Mouse (Mus musculus): ENCODE measurements around the gene Zfp668. TPM values are rescaled to one million over a fixed set of nuclear protein-coding genes. Genes with fewer than 3 reads are reported as not detected.

Gene Zfp668
- polyA plus RNA-seq, 1 experiment from 2014 or later, result 46.2 TPM

DNA sequence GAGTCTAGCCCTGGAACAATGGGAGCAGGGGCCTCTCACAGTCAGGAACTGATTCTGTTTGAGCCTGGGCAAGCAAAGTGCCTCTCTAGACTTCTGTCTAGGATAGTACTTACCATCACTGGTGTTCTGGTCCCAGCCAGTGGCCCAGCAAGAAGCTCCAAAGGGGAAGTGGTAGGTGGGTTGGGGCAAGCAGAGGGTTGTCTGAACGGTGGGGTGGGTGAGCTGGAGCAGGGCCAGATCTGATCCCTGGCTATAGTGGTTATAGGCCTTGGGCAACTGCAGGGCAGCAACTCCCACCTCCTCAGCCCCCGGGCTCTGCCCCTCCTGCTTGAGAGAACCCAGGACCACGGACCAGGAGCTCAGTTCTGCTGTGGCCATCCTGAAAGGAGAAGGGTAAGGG is 12.2 kb upstream of the Zfp668 start:
- H3K4me3 ChIP-seq, result no peak overlapping the region
- H3K9me3 ChIP-seq, result no peaks in the 10 kb centered on the region
- H3K4me2 ChIP-seq (replicated peaks), result no peak overlapping the region
- 67% methylated on average over 3 of the region's 3 CpGs for WGBS
- H3K4me1 ChIP-seq, result peaks cover 12% of the 10 kb centered on the region
- H3K27ac ChIP-seq (replicated peaks), result no peak overlapping the region
- peaks cover 73% of the 10 kb centered on the region for H3K36me3 ChIP-seq
- H3K27me3 ChIP-seq, result no peaks in the 10 kb centered on the region
- H3K9ac ChIP-seq (replicated peaks), result no peak overlapping the region
- ATAC-seq (replicated peaks), result no peak

DNA sequence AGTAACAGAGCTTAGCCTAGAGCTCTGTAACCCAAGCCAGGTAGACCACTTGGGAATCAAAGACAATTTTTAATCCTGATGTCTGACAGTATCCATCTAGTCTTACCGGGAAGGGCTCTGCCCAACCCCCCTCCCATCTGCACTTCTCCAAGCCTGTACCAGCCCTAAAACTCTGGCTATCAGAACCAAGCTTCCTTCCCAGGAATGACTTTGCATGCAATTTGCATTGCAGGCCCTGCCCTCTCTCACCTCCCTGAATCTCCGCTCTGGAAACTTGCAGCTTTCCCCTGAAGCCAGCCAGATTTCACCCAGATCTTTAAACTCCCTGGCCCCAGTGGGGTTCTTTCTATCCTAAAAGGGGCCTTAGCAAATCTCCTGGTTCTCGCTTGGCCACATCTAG is 11.2 kb upstream of the Zfp668 start:
- Histone ChIP-seq H3K4me3 (no peak overlapping the region), H3K9ac (replicated peaks) (no peak overlapping the region), H3K4me1 (peaks cover 21% of the 10 kb centered on the region), H3K27me3 (no peaks in the 10 kb centered on the region), H3K4me2 (replicated peaks) (no peak overlapping the region), H3K36me3 (peaks cover 78% of the 10 kb centered on the region), H3K9me3 (no peaks in the 10 kb centered on the region), H3K27ac (replicated peaks) (no peak overlapping the region)
- 79% methylated on average over 3 of the region's 3 CpGs for WGBS
- ATAC-seq (replicated peaks), result no peak

DNA sequence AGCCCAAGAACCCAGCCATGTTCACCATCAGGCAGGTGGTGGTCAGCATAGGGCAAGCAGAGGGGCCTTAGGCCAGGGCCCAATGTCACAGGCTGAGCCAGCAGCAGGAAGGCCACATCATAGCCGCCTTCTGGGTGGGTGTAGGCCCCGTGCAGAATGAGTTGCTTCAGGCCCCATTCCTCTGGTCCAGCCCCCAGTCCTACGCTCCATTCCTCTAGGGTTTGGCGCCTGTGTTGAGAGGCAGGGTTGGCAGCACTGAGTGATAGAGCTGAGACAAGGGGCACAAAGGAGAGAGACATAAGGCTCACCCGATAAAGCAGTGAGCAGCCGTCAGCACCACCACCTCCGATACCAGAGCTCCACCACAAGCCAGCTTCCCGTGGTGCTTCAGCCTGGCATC is 10.6 kb upstream of the Zfp668 start:
- H3K36me3 ChIP-seq, result peaks cover 84% of the 10 kb centered on the region
- 86% methylated on average over 8 of the region's 8 CpGs for WGBS

GRCm38 (mm10) chr7:127886551-127886950 is 9.9 kb upstream of the Zfp668 start:
- no peak for ATAC-seq (replicated peaks)
- no peaks in the 10 kb centered on the region for H3K9me3 ChIP-seq
- H3K27me3 ChIP-seq, result no peaks in the 10 kb centered on the region
- H3K9ac ChIP-seq (replicated peaks), result no peak overlapping the region
- H3K4me1 ChIP-seq, result peaks cover 25% of the 10 kb centered on the region
- peaks cover 87% of the 10 kb centered on the region for H3K36me3 ChIP-seq
- 96% methylated on average over 6 of the region's 6 CpGs for WGBS
- no peak overlapping the region for H3K27ac ChIP-seq (replicated peaks)
- H3K4me2 ChIP-seq (replicated peaks), result no peak overlapping the region
- no peak overlapping the region for H3K4me3 ChIP-seq

More for the DNA sequence above, 10.6 kb upstream of the Zfp668 start:
- no peaks in the 10 kb centered on the region for H3K27me3 ChIP-seq
- no peak overlapping the region for H3K9ac ChIP-seq (replicated peaks)
- no peak overlapping the region for H3K4me3 ChIP-seq
- H3K27ac ChIP-seq (replicated peaks), result no peak overlapping the region
- H3K9me3 ChIP-seq, result no peaks in the 10 kb centered on the region
- peaks cover 25% of the 10 kb centered on the region for H3K4me1 ChIP-seq
- no peak overlapping the region for H3K4me2 ChIP-seq (replicated peaks)
- no peak for ATAC-seq (replicated peaks)

DNA sequence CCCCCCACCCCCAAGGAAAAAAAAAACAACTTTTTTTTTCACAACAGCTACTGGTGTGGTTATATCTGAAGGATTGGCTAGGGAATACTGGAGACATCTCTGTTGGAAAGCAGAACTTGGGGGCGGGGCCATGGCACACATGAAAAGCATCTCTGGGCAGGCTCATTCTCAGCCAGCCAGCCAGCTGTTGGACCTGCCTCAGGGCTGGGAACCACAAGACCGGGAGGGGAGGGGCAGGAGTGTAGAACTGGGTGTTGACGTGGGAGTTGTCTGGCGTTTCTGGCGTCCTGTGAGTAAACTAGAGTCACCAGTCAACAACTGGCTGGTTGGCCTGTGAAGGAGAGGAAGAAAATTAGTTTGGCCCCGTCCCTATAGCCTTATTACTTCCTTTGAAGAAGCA is 9.3 kb upstream of the Zfp668 start:
- Histone ChIP-seq H3K36me3 (peaks cover 93% of the 10 kb centered on the region), H3K27ac (replicated peaks) (no peak overlapping the region), H3K9me3 (no peaks in the 10 kb centered on the region), H3K27me3 (no peaks in the 10 kb centered on the region), H3K4me3 (no peak overlapping the region), H3K4me2 (replicated peaks) (no peak overlapping the region), H3K4me1 (peaks cover 25% of the 10 kb centered on the region), H3K9ac (replicated peaks) (no peak overlapping the region)
- no peak for ATAC-seq (replicated peaks)
- 72% methylated on average over 6 of the region's 6 CpGs for WGBS

GRCm38 (mm10) chr7:127880431-127880830 is 3.8 kb upstream of the Zfp668 start:
- Histone ChIP-seq H3K9ac (replicated peaks) (no peak overlapping the region), H3K27ac (replicated peaks) (no peak overlapping the region), H3K36me3 (peaks cover 69% of the 10 kb centered on the region), H3K27me3 (no peaks in the 10 kb centered on the region), H3K4me3 (no peak overlapping the region), H3K4me2 (replicated peaks) (no peak overlapping the region), H3K4me1 (peaks cover 30% of the 10 kb centered on the region), H3K9me3 (no peaks in the 10 kb centered on the region)
- WGBS, result 88% methylated on average over 12 of the region's 12 CpGs
- ATAC-seq (replicated peaks), result no peak

DNA sequence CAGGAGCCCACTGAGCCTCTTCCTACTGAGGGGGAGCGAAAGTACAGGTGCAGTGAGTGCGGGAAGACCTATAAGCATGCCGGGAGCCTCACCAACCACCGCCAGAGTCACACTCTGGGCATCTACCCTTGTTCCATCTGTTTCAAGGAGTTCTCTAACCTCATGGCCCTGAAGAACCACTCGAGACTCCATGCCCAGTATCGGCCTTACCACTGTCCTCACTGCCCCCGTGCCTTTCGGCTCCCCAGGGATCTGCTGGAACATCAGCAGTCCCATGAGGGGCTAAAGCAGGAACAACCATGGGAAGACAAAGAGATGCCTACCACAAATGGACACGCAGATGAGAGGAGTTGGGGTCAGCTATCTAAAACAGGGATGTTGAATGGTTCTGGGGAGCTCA is 2.7 kb upstream of the Zfp668 start:
- no peak for ATAC-seq (replicated peaks)
- no peaks in the 10 kb centered on the region for H3K9me3 ChIP-seq
- WGBS, result 95% methylated on average over 9 of the region's 9 CpGs

GRCm38 (mm10) chr7:127876041-127876466 is 574 bp downstream of the Zfp668 start, which contains the start of gene Zfp646:
Gene Zfp646, plus strand, starts transcription at chr7:127876221.
- H3K9ac ChIP-seq (replicated peaks), result peak within 1 kb of the TSS; percentile 99
- under 1% methylated on average over 41 of the region's 41 CpGs for WGBS
- H3K4me2 ChIP-seq (replicated peaks), result peak within 1 kb of the TSS; percentile 67
- peaks cover 37% of the 10 kb centered on the region for H3K36me3 ChIP-seq
- H3K27ac ChIP-seq (replicated peaks), result peak within 1 kb of the TSS; percentile 100
- peaks cover 28% of the 10 kb centered on the region for H3K4me1 ChIP-seq
- H3K4me3 ChIP-seq, result peak within 1 kb of the TSS; percentile 90
- peak; percentile 90 for ATAC-seq (replicated peaks)
- no peaks in the 10 kb centered on the region for H3K27me3 ChIP-seq
- no peaks in the 10 kb centered on the region for H3K9me3 ChIP-seq

More for the DNA sequence above, 2.7 kb upstream of the Zfp668 start:
- H3K4me3 ChIP-seq, result no peak overlapping the region
- H3K27ac ChIP-seq (replicated peaks), result no peak overlapping the region
- H3K27me3 ChIP-seq, result no peaks in the 10 kb centered on the region
- H3K4me1 ChIP-seq, result peaks cover 30% of the 10 kb centered on the region
- H3K4me2 ChIP-seq (replicated peaks), result no peak overlapping the region
- peaks cover 60% of the 10 kb centered on the region for H3K36me3 ChIP-seq
- H3K9ac ChIP-seq (replicated peaks), result no peak overlapping the region

- H3K36me3 ChIP-seq, result peaks cover 35% of the 10 kb centered on the region
- peak overlapping the region; percentile 90 for H3K4me3 ChIP-seq
- H3K9ac ChIP-seq (replicated peaks), result peak overlapping the region; percentile 99
- H3K4me1 ChIP-seq, result peaks cover 28% of the 10 kb centered on the region
- peak; percentile 95 for ATAC-seq (replicated peaks)
- peak overlapping the region; percentile 100 for H3K27ac ChIP-seq (replicated peaks)
- whole genome bisulfite sequencing, result 0% methylated on average over 36 of the region's 43 CpGs
- peak overlapping the region; percentile 67 for H3K4me2 ChIP-seq (replicated peaks)
- H3K27me3 ChIP-seq, result no peaks in the 10 kb centered on the region
- H3K9me3 ChIP-seq, result no peaks in the 10 kb centered on the region
Observed at GRCm38 (mm10) chr7:127875627-127876001, 1.0 kb downstream of the Zfp668 start.

DNA sequence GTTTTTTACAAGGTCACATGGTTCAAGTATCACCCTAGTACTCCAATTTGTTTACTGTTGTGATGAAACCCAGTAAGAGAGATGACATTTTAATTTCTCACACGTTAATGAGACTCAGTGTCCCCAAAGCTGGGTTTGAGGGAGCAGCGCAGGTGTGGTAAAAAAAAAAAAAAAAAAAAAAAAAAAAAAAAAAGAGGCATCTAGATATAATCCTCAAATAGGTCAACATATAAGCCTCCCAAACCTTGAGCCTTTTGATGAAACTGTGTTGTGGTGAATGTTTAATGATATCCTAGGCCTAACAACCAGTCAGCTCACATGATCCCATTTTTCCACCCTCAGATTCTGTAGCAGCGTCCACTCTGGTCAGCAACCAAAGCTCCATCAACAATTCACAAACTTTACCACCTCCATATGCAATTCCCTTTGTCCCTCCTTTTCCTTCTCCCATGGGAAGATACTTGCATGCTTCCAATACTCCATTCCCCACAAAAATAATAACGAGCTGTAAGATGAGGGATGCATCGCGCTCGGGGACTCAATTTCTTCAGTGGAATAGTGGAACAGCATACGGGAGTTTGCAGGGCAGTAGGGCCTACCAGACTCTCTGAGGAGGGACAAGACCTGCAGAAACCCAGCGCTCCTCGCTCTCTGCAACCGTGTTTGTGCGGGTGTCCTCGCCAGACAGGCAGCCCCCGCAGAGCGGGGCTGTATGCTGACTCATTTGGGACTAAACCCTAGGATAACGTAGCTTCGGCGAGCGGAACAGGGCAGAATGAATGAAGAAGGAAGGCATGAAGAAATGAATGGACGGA is 1.6 kb downstream of the Zfp668 start:
- H3K27ac ChIP-seq (replicated peaks), result peak overlapping the region; percentile 100
- H3K9ac ChIP-seq (replicated peaks), result peak overlapping the region; percentile 99
- 4% methylated on average over 20 of the region's 20 CpGs for WGBS
- peaks cover 28% of the 10 kb centered on the region for H3K4me1 ChIP-seq
- peak overlapping the region; percentile 90 for H3K4me3 ChIP-seq
- H3K4me2 ChIP-seq (replicated peaks), result peak overlapping the region; percentile 67
- peak; percentile 38 for ATAC-seq (replicated peaks)
- H3K27me3 ChIP-seq, result no peaks in the 10 kb centered on the region
- no peaks in the 10 kb centered on the region for H3K9me3 ChIP-seq
- peaks cover 33% of the 10 kb centered on the region for H3K36me3 ChIP-seq

DNA sequence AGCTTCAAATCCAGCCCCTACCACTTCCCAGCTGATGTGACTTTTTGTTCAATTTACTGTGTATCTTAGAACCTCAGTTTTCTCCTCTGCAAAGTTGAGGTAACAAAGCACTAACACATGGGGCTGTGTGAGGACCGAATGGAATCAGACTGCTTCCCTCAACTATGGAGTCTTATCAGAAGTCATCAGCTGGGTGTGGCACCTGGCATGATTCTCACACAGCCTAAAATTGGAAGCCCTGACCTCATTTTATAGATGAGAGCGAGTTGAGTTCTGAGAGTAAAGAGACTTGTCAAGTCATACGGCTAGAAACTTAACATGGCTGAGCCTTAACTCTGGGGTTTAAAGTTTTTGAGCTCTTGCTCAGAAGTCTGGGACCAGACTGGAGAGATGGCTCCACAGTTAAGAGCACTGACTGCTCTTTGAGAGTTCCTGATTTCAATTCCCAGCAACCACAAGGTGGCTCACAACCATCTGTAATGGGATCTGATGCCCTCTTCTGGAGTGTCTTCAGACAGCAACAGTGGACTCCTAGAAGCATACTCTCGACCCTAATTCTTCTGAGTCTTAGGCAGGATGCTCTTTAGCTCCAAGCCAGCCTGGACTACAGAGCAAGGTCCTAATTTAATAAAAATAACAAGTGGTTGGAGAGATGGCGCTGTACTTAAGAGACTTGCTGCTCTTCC is 6.3 kb downstream of the Zfp668 start:
- Histone ChIP-seq H3K36me3 (peaks cover 45% of the 10 kb centered on the region), H3K27me3 (no peaks in the 10 kb centered on the region), H3K4me2 (replicated peaks) (no peak overlapping the region), H3K4me1 (peaks cover 19% of the 10 kb centered on the region), H3K9ac (replicated peaks) (no peak overlapping the region), H3K9me3 (no peaks in the 10 kb centered on the region), H3K4me3 (no peak overlapping the region), H3K27ac (replicated peaks) (no peak overlapping the region)
- WGBS, result 81% methylated on average over 5 of the region's 5 CpGs
- ATAC-seq (replicated peaks), result no peak

DNA sequence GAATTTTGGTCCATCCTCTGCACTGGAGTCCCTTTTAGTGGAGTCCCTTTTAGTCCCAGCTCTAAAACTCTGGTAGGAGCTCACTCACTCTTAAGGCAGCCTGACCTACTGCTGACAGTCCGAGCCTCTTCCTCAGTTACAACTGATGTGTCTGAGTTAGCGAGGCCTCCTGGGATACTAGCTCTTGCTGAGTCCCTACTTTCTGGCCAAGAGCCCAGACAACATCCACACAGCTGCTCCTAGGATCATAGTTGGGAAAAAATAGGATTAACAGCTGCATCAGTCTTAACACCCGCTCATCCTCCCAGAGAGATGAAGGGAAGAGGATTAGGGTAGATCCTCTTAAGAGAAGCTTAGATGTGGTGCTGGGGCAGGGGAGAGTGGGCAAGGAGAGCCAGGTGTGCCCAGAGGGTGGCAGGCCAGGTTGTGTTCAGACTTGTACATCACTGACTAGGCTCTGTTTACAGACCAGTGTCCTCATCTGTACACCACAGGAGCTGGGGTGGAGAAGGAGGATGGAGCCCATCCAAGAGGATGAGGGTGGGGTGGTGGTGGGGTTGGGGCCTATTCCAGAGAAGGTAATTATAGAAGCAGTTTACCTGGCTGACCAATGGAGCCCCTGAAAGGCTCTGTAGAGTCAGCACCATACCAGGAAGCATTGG is 7.3 kb downstream of the Zfp668 start:
- ATAC-seq (replicated peaks), result no peak
- Histone ChIP-seq H3K9ac (replicated peaks) (no peak overlapping the region), H3K9me3 (no peaks in the 10 kb centered on the region), H3K4me3 (no peak overlapping the region), H3K36me3 (peaks cover 52% of the 10 kb centered on the region), H3K4me2 (replicated peaks) (no peak overlapping the region), H3K4me1 (peaks cover 15% of the 10 kb centered on the region), H3K27me3 (no peaks in the 10 kb centered on the region), H3K27ac (replicated peaks) (0 out of 2 replicates have a peak overlapping the region, but pooled peaks have one; percentile 27)
- WGBS, result 58% methylated on average over 3 of the region's 3 CpGs

All from forebrain, embryonic 15.5 days (tissue).